Mouse (Mus musculus): ENCODE measurements around the gene Gm10184.

- TF ChIP-seq POLR2A (IDR thresholded peaks at IDR 0.05; ENCODE audit: insufficient read depth, low read depth, low read length) (no peak), CTCF (IDR thresholded peaks at IDR 0.05) (no peak)
These were observed at the start of gene Gm10184 for GRCm38 (mm10) chr17:89910349-89910748.

All from heart, adult 2 months (tissue).